Mouse (Mus musculus) bone marrow, adult 2 months (tissue): ENCODE data around the gene Usp49. TPM values are rescaled to one million over a fixed set of nuclear protein-coding genes. Genes with fewer than 3 reads are reported as not detected.

Experiments used
- H3K27ac ChIP-seq: fragments of 200-500 bp; 2 replicates; pipeline ENCODE4 v1.5.1; 2012; ENCODE audit warnings: low read depth, mild to moderate bottlenecking, control low read depth, inconsistent platforms, low read length; ENCODE audit not compliant: control insufficient read depth, poor library complexity, insufficient read depth
- H3K4me1 ChIP-seq: fragments of 200-500 bp; 2 replicates; pipeline ENCODE4 v1.6.1; 2011; ENCODE audit warnings: low read length; ENCODE audit not compliant: control insufficient read depth, insufficient read depth
- H3K4me3 ChIP-seq: fragments of 200-500 bp; replicated peaks from 2 replicates; pipeline ENCODE3; 2011; ENCODE audit warnings: mild to moderate bottlenecking, low read depth, low read length, control low read depth; ENCODE audit not compliant: control insufficient read depth
- CTCF ChIP-seq: fragments of 200-500 bp; IDR thresholded peaks from 2 replicates; pipeline ENCODE4 v1.5.1; 2011; ENCODE audit warnings: low read length, control low read depth; ENCODE audit not compliant: control insufficient read depth, insufficient read depth
- POLR2A ChIP-seq: fragments of 200-500 bp; IDR thresholded peaks from 2 replicates; pipeline ENCODE4 v1.6.1; 2011; ENCODE audit warnings: low read depth, mild to moderate bottlenecking, control low read depth, low read length, borderline replicate concordance; ENCODE audit not compliant: control insufficient read depth
- WGBS: fragments of 180-500 bp; shearing (Covaris S2); methylation state at CpG from one replicate; pipeline ENCODE4 v1.1.7; 2018; 5-methylcytosine and 5-hydroxymethylcytosine counted together
- polyA plus RNA-seq: library from polyadenylated mRNA; stranded (reverse); fragments of >200 nt; gene quantifications from 2 replicates; pipeline ENCODE4 v1.2.4, GENCODE M21; 2011; ENCODE audit warnings: low replicate concordance; ENCODE audit not compliant: missing spikeins, insufficient read depth, insufficient read length

Usp49 gene
- polyA plus RNA-seq, 1 experiment, result 9.3 TPM

DNA sequence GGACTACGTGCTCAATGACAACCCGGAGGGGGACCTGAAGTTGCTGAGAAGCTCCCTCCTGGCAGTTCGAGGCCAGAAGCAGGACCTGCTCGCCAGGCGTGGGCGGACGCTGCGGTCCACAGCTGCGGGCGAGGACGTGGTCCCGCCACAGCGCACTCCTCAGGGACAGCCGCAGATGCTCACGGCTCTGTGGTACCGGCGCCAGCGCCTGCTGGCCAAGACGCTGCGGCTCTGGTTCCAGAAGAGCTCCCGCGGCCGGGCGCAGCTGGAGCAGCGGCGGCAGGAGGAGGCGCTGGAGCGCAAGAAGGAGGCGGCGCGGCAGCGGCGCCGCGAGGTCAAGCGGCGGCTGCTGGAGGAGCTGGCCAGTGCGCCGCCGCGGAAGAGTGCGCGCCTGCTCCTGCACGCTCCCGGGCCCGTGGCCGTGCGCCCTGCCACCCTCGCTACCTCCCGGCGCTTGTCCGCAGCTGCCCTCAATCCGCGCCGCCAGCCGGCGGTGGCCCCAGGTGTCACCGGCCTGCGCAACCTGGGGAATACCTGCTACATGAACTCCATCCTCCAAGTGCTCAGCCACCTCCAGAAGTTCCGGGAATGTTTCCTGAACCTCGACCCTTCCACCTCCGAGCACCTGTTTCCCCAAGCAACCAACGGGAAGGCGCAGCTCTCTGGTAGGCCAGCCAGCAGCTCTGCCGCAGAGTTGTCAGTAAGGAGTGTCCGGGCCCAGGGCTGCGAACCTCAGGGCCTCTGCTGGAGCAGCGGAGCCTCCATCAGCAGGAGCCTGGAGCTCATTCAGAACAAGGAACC is 42.0 kb downstream of the Usp49 start:
- no peak overlapping the region for H3K4me3 ChIP-seq
- peaks cover 1% of the 10 kb centered on the region; the same call in 1 of the 2 replicates for H3K4me1 ChIP-seq
- H3K27ac ChIP-seq, result no peak overlapping the region
- 17% methylated on average over 68 of the region's 68 CpGs for WGBS
- TF ChIP-seq CTCF (no peak), POLR2A (no peak)

DNA sequence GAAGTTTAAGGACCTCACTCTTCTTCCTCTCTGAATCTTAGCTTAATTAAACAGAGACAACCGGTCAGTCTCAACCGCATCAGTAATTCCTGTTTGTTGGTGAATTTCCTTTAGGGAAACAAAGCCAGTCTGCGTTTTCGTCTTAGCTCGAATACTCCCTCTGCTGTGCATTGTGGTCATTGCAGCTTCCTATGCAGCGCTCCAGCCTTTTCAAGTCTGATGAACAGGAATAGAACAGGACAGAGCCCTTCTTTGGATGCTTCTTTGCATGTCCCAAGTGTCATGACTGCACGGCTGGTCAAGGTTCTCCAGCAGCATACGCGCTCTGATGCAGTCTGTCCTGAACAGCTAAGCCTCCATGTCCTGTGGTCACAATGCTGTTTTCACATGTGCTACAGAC is 46.1 kb downstream of the Usp49 start:
- 33% methylated on average over 9 of the region's 9 CpGs for WGBS
- H3K4me1 ChIP-seq, result peaks cover 1% of the 10 kb centered on the region; the same call in 1 of the 2 replicates
- no peak overlapping the region for H3K27ac ChIP-seq
- peak; percentile 49 for TF ChIP-seq CTCF
- TF ChIP-seq POLR2A, result no peak
- H3K4me3 ChIP-seq, result no peak overlapping the region

DNA sequence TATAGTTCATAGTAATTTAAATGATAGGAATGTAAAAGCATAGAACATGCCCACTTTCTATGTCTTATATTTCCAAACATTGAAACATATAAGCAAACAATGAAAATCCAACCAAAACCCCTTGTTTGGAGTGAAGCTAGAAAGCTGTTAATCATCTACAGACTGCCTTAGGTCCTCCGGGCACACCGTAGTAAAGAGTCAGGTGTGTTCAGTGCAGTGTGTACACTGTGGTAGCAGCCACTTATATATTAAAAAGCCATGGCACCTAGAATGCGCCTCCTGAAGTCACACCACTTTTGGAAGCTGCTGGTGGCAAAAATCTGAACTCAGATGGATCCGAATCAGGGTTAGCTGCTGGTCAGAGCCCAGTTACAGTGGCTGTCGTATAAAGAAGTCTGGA is 47.7 kb downstream of the Usp49 start:
- Histone ChIP-seq H3K4me3 (no peak overlapping the region), H3K4me1 (peaks cover 1% of the 10 kb centered on the region; the same call in 1 of the 2 replicates), H3K27ac (no peak overlapping the region)
- 91% methylated on average over 5 of the region's 5 CpGs for WGBS
- TF ChIP-seq POLR2A (no peak), CTCF (no peak)

DNA sequence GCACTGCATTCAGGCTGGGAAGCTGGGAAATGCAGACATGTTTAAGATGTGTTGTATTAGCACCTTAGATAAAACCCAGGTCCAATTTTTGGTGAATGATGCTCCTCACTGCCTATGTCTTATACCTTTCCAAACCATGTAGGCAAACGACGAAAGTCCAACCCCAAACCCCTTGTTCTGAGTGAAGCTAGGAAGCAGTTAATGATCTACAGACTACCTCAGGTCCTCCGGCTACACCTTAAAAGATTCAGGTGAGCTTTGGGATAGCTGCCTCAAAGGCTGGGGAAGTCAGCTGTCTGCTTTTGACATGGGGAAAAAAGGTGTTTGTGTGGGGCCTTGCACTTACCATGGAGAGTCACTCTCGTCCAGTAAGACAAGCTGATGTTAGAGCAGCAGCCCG is 48.2 kb downstream of the Usp49 start:
- 96% methylated on average over 5 of the region's 5 CpGs for WGBS
- no peak overlapping the region for H3K4me3 ChIP-seq

DNA sequence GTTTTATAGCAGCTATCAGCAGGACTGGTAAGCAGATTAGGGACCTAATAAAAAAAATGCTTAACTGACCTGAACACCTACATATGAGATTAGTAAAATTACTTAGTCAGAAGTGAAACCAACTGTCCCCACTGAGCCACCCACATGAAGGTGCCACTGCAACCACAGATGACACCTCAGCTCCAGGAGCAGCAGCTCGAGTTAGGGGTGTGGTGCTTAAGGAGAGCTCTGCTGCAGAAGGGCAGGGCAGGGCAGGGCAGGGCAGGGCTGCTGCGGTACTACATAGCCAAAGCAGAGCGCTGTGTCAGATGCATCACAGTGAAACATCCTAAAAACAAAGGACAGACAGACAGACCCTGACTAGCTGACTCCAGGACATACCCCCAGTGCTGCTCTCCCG is 52.3 kb downstream of the Usp49 start:
- 66% methylated on average over 4 of the region's 4 CpGs for WGBS
- Histone ChIP-seq H3K4me3 (no peak overlapping the region), H3K4me1 (no peaks in the 10 kb centered on the region; the same call in 1 of the 2 replicates), H3K27ac (no peak overlapping the region)
- TF ChIP-seq POLR2A (no peak), CTCF (no peak)

More for the DNA sequence above, 48.2 kb downstream of the Usp49 start:
- H3K4me1 ChIP-seq, result peaks cover 1% of the 10 kb centered on the region; the same call in 1 of the 2 replicates
- no peak for TF ChIP-seq CTCF
- no peak for TF ChIP-seq POLR2A
- no peak overlapping the region for H3K27ac ChIP-seq

DNA sequence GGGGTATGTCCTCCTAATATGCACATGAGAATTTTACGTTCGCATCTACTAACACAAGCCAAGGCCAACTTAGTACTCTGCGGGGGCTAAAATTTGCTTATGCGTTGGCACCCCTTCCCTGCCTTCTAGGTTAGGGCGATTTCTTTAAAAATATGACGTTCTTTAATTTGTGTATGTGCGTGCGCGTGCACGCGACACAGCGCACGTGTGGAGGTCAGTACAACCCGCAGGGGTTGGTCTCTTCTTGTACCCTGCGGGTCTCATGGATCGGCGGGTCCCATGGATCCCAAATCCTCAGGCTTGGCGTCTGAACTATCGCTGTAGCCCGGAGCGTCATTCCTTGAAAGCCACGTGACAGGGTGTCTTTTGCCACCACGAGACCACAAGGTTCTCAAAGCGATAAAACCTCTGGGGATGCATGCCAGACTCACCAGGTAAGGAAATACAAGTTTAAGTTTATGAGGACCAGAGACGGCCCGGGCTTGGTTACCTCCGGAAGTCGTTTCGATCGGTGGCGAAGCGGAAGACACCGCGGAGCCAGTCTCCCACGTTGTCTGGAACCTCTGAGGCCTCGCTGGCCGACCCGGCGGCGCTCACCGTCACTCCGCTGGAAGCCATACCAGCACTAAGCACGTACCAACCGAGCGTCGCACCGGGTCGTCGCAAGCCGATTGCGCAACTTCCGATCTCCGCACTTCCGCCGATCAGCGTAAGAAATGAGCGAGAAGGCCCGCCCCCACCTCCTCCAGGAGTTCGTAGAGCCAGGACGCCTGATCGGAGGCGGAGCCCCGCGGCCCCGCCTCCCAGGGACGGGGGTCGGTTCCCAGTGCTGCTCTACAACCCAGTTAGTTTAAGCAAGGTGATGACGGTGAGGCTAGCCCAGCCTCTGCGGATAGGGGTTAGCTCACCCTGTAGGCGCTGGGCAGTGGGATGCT is 57.2 kb downstream of the Usp49 start:
- TF ChIP-seq CTCF, result no peak
- TF ChIP-seq POLR2A, result peak; percentile 85; the same call in 1 of the 2 replicates
- Histone ChIP-seq H3K27ac (peak overlapping the region; percentile 84), H3K4me3 (peak overlapping the region; percentile 91), H3K4me1 (no peaks in the 10 kb centered on the region; the same call in 1 of the 2 replicates)
- WGBS, result under 1% methylated on average over 70 of the region's 70 CpGs

DNA sequence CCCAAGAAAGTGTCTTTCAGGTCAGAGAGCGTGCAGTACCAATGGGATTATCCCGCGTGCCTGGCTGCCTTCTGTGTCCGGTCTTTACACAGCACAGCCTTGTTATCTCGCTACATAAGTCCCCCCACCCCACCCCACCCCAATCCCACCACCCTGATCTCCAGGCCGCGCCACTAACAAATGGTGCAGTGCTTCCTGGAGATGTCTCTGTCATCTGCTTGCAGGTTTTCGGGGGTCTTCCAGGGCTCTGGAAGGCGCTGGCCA is 57.8 kb downstream of the Usp49 start, which contains the start of gene Tomm6:
Tomm6 (minus strand) TSS at position 43 of the 264 bp plus-strand sequence.
- Histone ChIP-seq H3K4me3 (peak within 1 kb of the TSS; percentile 91), H3K27ac (peak within 1 kb of the TSS; percentile 84), H3K4me1 (no peaks in the 10 kb centered on the region; the same call in 1 of the 2 replicates)
- WGBS, result 2% methylated on average over 9 of the region's 9 CpGs
- TF ChIP-seq POLR2A, result no peak
- no peak for TF ChIP-seq CTCF

DNA sequence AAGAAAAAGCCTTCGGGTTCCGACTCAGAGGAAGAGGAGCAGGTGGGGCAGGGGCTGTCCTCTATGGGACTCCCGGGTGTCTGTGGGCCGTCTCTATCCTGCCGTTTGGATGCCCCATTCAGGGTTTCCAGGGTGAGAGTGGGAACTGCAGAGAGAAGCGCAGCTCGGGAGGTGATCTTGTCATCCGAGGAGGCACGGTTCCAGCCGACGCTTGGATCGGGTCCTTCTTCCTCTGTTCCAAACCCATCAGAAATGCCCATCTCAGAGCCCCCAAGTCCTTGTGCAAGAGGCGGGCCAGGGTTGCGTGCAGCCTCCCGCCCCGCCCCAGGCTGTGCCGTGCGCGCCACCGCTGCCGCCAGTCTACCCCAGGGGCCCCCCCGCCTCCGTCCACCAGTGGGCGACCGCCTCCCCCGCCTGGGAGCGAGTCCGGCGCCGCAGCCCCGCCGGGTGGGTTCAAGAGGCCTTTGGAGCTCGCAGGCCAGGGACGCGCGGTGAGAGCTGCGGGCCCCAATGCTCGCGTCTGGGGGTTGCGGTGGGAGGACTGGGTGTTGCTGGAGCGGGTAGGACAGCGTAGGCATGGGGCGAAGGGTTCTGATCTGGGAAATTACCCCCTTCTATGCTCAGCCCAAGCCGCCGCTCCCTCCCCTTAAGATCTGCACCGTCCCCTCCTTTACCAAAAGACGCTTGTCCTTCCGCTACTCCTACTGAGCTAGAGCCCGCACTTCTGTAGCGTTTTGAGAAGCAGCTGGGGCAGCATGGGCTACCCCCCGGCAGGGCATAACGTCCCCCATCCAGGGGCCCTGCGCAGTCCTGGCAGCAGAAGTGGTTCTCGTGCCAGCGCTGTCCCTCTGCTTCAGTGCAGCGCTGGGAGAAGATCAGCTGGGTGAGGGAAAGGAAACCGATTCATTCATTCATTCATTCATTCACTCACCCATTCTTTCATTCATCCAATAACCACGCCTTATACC is 58.4 kb downstream of the Usp49 start, which contains the start of gene Frs3:
Frs3 (plus strand) TSS at position 423 of the 968 bp plus-strand sequence.
- 2% methylated on average over 58 of the region's 58 CpGs for WGBS
- TF ChIP-seq CTCF (no peak), POLR2A (no peak; the same call in 1 of the 2 replicates)
- Histone ChIP-seq H3K27ac (peak within 1 kb of the TSS; percentile 84), H3K4me1 (no peaks in the 10 kb centered on the region; the same call in 1 of the 2 replicates), H3K4me3 (peak within 1 kb of the TSS; percentile 91)
